Mouse (Mus musculus) CD4-positive, CD25-positive, alpha-beta regulatory T cell, adult 9 weeks (primary cell): ENCODE results near the gene Ptpre. TPM values are rescaled to one million over a fixed set of nuclear protein-coding genes. Genes with fewer than 3 reads are reported as not detected.

Experiments used
- polyA plus RNA-seq: library from polyadenylated mRNA; unstranded; fragments of 100-300 nt; shearing (Covaris generic); gene quantifications from one replicate; pipeline ENCODE4 v1.2.1, GENCODE M21; 2017

Gene Ptpre
- 37.5 TPM for polyA plus RNA-seq

GRCm38 (mm10) chr7:135537341-135537901 is at the start of gene Ptpre:
Gene Ptpre, plus strand, starts transcription at chr7:135537481.

GRCm38 (mm10) chr7:135528515-135528914 is 8.8 kb upstream of the Ptpre start, which contains the start of gene Clrn3:
Gene Clrn3, minus strand, starts transcription at chr7:135528654.

GRCm38 (mm10) chr7:135715642-135716444 is 178.6 kb downstream of the Ptpre start, which contains the start of gene Mki67:
Gene Mki67, minus strand, starts transcription at chr7:135716361.

Other genes starting within 250 kb of the Ptpre start
- gene Foxi2, start 127.2 kb upstream of the Ptpre start, polyA plus RNA-seq, result not detected
- not detected for gene Clrn3, start 8.8 kb upstream of the Ptpre start, polyA plus RNA-seq
- 8.1 TPM for gene Mki67, start 178.9 kb downstream of the Ptpre start, polyA plus RNA-seq